Mouse (Mus musculus): Measurements from ENCODE around the gene Tunar.
A peak's percentile ranks its signal among the peaks of the same experiment; 100 is the strongest.

The Tunar gene

DNA sequence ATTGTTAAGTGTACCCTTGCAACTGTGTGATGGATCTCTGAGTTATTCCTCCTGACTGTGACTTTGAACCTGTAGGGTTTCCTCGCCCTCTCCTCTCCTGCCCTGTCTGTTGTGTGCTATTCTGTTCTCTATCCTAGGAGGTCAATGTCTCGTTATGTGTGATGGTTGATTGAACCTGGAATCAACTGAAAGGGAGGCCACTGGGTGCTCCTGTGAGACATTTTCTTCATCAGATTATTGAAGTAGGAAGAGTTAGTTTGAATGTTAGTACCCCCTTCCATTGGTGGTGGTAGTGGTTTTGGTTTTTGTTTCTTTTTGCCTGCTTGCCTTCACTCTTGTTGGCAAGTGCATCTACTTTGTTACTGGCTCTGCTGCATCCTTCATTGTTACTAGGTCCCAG, at the start of gene Tunar:
TSS of gene Tunar (plus strand) at position 301 of the 400 bp plus-strand sequence.
- DNase-seq (ENCODE audit: low spot score in 2 of 2), result no peak

GRCm38 (mm10) chr12:105312571-105313035, 21.1 kb upstream of the Tunar start:
- no peak for DNase-seq (ENCODE audit: low spot score in 2 of 2)

GRCm38 (mm10) chr12:105314328-105314727, 19.3 kb upstream of the Tunar start:
- no peak for DNase-seq (ENCODE audit: low spot score in 2 of 2)

DNA sequence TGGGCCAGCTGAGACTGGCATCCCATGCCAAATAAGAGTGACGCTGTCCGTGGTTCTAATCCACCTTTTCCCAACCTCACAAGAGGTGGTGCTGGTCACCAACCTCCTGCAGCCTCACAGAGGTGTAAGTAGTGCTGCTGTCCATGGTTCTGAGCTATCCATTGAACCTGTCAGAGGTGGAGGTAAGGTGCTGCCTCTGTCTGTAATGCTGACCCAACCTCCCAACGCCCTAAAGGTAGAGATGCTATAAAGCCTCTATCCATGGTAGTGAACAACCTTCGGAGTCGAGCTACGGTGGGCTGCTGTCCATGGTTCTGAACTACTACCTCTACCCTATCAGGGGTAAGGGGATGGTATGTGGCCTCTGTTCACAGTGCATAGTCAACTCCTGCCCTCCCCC, 11.5 kb upstream of the Tunar start:
- peak in 1 of 2 experiments; percentile 6 for DNase-seq (ENCODE audit: low spot score in 2 of 2)

DNA sequence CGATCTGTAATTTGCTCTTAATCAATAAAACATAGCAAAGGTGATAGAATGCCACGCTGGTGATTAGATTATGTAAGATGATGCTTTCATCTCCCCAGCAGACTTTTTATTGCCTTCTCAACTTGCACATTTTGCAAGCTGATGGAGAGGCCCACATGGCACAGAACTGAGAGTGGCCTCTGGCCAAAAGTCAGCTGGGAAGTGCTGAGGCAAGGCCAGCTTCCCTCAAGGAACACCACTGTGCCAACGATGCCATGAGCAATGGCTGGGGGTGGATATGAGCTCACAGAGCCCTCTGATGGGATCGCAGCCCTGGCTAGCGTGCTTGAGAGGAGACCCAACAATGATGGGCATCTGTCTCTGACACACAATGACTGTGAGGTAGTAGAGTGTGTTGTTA, 6.6 kb upstream of the Tunar start:
- no peak for DNase-seq (ENCODE audit: low spot score in 2 of 2)

DNA sequence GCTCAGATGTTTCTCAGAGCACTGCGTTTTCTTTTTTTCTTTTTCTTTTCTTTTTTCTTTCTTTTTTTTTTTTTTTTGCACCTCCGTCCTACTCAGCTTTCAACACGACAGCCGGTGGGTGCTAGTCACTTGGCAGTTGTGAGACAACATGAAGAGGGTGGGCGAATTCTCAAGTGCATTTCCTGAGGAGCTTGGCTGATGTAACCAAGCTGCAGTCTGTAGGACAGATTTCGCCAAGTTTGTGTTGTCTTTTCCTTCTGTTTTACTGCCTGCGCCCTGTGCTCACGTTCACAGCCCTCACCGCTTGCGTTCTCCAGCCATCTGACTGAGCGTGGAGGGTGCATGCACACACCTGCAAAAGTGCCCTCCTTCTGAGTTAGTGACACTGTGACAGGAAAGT, 5.3 kb upstream of the Tunar start:
- DNase-seq (ENCODE audit: low spot score in 2 of 2), result no peak

GRCm38 (mm10) chr12:105336094-105336420, 2.4 kb downstream of the Tunar start:
- DNase-seq (ENCODE audit: low spot score in 2 of 2), result no peak

GRCm38 (mm10) chr12:105336421-105337289, 3.0 kb downstream of the Tunar start:
- peak in 1 of 2 experiments; percentile 2 for DNase-seq (ENCODE audit: low spot score in 2 of 2)

DNA sequence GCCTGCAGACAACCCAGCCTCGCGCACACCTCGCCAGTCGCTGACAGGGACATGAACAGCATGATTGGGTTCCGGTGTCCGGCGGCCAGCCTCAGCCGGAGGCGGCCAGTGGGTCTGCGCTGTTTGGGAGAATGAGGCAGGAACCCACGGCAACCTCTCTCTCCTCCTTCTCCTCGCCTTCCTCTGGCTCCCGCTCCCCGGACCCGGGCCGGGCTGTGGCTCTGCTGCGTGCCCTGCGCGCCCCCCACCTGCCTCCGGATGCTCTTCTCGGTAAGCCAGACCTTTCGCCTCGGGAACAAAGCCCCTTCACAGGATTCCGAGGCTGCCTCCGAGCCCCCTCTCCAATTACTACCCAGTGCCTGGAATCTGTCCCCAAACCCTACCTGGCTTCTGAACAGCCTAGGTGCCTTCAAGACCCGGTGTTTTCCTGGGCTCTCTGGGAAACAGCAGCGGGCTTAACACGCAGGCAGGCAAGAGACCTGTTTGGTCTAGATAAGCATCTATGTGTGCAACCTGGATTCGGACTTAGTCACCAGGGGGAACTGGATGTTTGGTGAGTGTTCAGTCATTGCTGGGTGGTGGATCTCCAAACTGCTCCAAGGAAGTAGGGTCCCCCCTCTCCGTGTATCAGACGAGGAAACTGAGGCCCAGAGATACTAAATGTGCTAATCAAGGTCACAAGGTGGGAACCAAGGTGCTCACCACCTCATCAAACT, 3.8 kb downstream of the Tunar start:
- peak in 1 of 2 experiments; percentile 6 for DNase-seq (ENCODE audit: low spot score in 2 of 2)

- DNase-seq (ENCODE audit: low spot score in 2 of 2), result no peak
These were observed 4.7 kb downstream of the Tunar start for GRCm38 (mm10) chr12:105338256-105338977.

DNA sequence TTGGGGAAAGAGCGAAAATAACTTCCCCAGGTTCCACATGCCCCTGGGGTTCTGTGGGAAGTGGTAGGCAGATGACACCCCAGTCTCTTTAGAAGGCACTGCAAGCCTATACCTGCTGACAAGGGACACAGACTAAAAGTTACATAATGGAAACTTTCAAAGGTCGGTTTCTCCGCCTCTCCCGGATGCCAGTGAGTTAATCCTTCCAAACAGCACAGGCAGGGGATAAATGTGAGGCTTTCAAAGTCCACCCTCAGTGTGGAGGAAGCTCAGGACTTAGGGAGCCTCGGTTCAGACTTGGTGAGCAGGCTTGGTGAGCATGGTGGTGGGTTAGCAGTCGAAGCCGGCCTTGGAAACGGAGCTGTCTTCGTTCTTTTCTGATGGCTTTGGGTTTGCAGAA, 7.9 kb downstream of the Tunar start:
- DNase-seq (ENCODE audit: low spot score in 2 of 2), result no peak

- no peak for DNase-seq (ENCODE audit: low spot score in 2 of 2)
These were observed 10.8 kb downstream of the Tunar start for GRCm38 (mm10) chr12:105344460-105344859.

GRCm38 (mm10) chr12:105346861-105347260, 13.2 kb downstream of the Tunar start:
- no peak for DNase-seq (ENCODE audit: low spot score in 2 of 2)

DNA sequence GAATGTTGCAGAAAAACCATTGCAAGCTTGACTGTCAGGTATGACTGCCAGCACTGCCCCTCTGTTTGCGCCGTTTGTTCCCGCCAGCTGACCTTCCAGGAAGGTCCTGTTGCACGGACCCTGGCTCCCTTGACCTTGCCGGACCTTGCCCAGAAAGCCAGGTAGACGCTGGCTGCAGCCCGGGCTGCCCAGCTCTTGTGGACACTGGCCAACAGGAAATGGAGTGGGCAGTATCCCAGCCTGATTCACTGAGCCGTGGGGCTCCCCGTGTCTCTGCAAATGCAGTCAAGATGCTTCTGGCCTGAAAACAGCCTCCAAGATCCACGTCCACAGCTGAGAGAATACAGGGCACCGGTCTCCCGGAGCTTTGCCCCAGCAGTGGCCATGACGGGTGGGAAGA, 13.6 kb downstream of the Tunar start:
- no peak for DNase-seq (ENCODE audit: low spot score in 2 of 2)

DNA sequence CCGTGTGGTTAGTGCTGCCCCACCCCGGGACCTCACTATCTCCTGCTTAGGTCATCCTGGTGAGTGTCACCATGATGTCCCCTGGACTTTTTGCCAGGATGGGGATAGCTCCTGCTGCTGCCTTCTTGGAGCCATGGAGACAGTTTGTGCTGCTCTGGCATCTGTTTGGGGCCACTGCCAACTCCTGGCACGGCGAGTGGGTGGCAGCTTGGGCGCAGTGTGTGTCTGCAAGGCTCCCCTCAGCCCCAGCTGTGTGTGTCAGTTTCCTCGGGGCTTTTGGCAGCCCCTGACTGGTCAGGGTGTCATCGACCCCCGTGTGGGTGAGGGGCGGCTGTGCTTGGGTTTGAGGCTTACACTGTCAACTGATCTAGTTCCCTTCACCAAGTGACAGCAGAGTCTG, 20.6 kb downstream of the Tunar start:
- no peak for DNase-seq (ENCODE audit: low spot score in 2 of 2)

GRCm38 (mm10) chr12:105354772-105355171, 21.1 kb downstream of the Tunar start:
- no peak for DNase-seq (ENCODE audit: low spot score in 2 of 2)

DNA sequence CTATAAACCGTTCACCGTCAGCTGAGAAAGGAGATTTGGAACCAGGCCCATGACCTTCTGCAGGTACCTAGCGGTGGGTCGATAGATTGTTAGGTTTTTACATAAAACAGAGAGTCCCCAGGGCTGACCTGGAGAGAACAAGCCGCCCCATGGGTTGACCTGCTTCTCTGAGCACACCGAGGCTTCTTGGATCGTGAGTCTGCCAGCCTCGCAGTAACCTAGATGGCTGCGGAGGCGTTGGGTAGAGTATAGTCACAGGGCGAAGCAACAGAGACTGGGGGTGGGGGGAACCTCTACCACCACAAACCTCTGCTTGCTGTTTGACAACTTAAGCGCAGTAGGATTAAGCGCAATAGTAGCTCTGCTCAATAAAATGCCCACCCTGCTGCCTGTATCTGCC, 23.1 kb downstream of the Tunar start:
- no peak for DNase-seq (ENCODE audit: low spot score in 2 of 2)

DNA sequence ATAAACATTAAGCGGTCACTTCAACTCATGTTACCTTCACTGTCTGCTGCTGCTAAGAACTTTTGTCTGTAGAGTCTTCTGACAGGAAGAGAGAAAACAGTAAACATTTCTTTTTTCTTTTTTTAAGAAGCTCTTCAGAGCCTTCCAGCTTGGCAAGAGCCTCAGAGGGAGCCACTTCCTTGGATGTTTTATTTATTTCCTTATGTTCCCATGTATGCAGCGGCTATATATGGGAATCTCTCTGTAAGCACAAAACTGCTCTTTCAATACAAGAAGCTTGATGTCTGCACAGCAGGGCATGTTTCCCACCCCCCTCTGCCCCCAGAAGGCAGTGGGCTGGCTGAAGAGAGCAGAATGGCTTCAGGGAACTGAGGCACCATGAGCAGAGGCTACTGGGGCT, 30.0 kb downstream of the Tunar start:
- no peak for DNase-seq (ENCODE audit: low spot score in 2 of 2)

- DNase-seq (ENCODE audit: low spot score in 2 of 2), result no peak
These were observed 40.9 kb downstream of the Tunar start for GRCm38 (mm10) chr12:105374564-105374963.

DNA sequence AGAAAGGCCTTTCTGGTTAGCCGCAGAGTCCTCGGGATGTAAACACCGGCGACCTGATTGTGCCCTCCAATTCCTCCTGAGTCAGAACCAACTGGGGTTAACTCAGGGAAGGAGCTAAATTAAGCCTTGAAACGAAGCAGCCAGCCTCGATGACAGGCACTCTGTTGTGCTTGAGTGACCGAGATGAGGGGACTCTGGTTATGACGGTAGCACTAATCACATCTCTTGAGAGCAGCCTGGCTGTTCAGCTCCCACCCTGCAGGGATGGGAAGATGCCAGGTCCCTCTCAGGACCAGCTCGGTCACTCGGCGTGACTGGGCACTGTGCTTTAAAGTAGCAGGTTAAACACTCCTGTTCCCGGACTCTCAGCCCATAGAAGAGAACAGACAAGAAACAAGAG, 43.3 kb downstream of the Tunar start:
- DNase-seq (ENCODE audit: low spot score in 2 of 2), result no peak

DNA sequence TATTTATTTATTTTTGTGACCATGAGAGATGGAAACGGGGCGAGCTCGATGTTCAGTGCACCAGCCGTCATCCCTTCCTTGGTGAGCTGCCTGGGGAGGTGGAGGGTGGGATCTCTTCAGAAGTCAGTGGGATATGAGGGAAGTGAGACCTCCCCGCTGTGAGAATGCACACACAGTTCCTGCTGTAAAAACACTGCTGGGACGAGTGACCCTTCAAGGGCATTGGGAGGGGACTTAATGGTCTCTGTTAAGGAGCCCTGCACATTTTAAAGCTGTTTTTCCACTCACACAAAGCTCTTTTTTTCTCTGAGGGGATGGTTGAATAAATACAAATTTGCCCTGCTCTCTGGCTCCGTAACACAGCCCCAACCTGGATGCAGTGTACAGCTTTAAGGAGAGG, 49.1 kb downstream of the Tunar start:
- no peak for DNase-seq (ENCODE audit: low spot score in 2 of 2)

GRCm38 (mm10) chr12:105394671-105395070, 61.0 kb downstream of the Tunar start:
- no peak for DNase-seq (ENCODE audit: low spot score in 2 of 2)
